Mouse (Mus musculus): ENCODE measurements at regions not wholly inside any gene's neighbourhood (a gene's known extent, or its start where the extent isn't known, plus 50 kb on each side); places are given as distances from the start of the nearest gene placed in this dataset.

GRCm38 (mm10) chr2:75341310-75341709 lies 317.8 kb upstream of the Hnrnpa3 start:
- peak; percentile 36 for DNase-seq (ENCODE audit: low spot score)

- no peak for DNase-seq (ENCODE audit: low spot score)
These were observed 317.3 kb upstream of the Hnrnpa3 start for GRCm38 (mm10) chr2:75341726-75342280.

- no peak for DNase-seq (ENCODE audit: low spot score)
These were observed 308.2 kb upstream of the Hnrnpa3 start for GRCm38 (mm10) chr2:75350902-75351301.

GRCm38 (mm10) chr2:75351965-75352364 lies 307.1 kb upstream of the Hnrnpa3 start:
- DNase-seq (ENCODE audit: low spot score): no peak

GRCm38 (mm10) chr2:75352564-75352963 lies 306.5 kb upstream of the Hnrnpa3 start:
- no peak for DNase-seq (ENCODE audit: low spot score)

- no peak for DNase-seq (ENCODE audit: low spot score)
These were observed 302.2 kb upstream of the Hnrnpa3 start for GRCm38 (mm10) chr2:75356691-75357375.

- DNase-seq (ENCODE audit: low spot score): no peak
These were observed 301.5 kb upstream of the Hnrnpa3 start for GRCm38 (mm10) chr2:75357516-75357915.

GRCm38 (mm10) chr2:75360936-75361335 lies 298.1 kb upstream of the Hnrnpa3 start:
- DNase-seq (ENCODE audit: low spot score): no peak

GRCm38 (mm10) chr2:75376666-75377065 lies 282.4 kb upstream of the Hnrnpa3 start:
- no peak for DNase-seq (ENCODE audit: low spot score)

- no peak for DNase-seq (ENCODE audit: low spot score)
These were observed 273.4 kb upstream of the Hnrnpa3 start for GRCm38 (mm10) chr2:75385551-75386263.

- DNase-seq (ENCODE audit: low spot score): no peak
These were observed 272.4 kb upstream of the Hnrnpa3 start for GRCm38 (mm10) chr2:75386636-75387035.

GRCm38 (mm10) chr2:75392041-75392440 lies 267.0 kb upstream of the Hnrnpa3 start:
- no peak for DNase-seq (ENCODE audit: low spot score)

- no peak for DNase-seq (ENCODE audit: low spot score)
These were observed 264.0 kb upstream of the Hnrnpa3 start for GRCm38 (mm10) chr2:75394928-75395673.

GRCm38 (mm10) chr2:75396016-75396415 lies 263.0 kb upstream of the Hnrnpa3 start:
- no peak for DNase-seq (ENCODE audit: low spot score)

GRCm38 (mm10) chr2:75400291-75400870 lies 258.7 kb upstream of the Hnrnpa3 start:
- no peak for DNase-seq (ENCODE audit: low spot score)

- no peak for DNase-seq (ENCODE audit: low spot score)
These were observed 255.3 kb upstream of the Hnrnpa3 start for GRCm38 (mm10) chr2:75403791-75404190.

GRCm38 (mm10) chr2:75405524-75406214 lies 253.4 kb upstream of the Hnrnpa3 start:
- no peak for DNase-seq (ENCODE audit: low spot score)

- no peak for DNase-seq (ENCODE audit: low spot score)
These were observed 252.2 kb upstream of the Hnrnpa3 start for GRCm38 (mm10) chr2:75406721-75407455.

GRCm38 (mm10) chr2:75407560-75407959 lies 251.5 kb upstream of the Hnrnpa3 start:
- no peak for DNase-seq (ENCODE audit: low spot score)

GRCm38 (mm10) chr2:75408016-75408415 lies 251.0 kb upstream of the Hnrnpa3 start:
- DNase-seq (ENCODE audit: low spot score): no peak

GRCm38 (mm10) chr2:75409806-75410205 lies 249.3 kb upstream of the Hnrnpa3 start:
- no peak for DNase-seq (ENCODE audit: low spot score)
